Mouse (Mus musculus) thymus, adult 2 months (tissue): ENCODE measurements at regions not wholly inside any gene's neighbourhood (a gene's known extent, or its start where the extent isn't known, plus 50 kb on each side); places are given as distances from the start of the nearest gene placed in this dataset.

Experiments used
- CTCF ChIP-seq: fragments of 200-500 bp; IDR thresholded peaks from 2 replicates; pipeline ENCODE4 v1.5.1; 2012; ENCODE audit warnings: mild to moderate bottlenecking, control low read depth, low read length, moderate library complexity, borderline replicate concordance; ENCODE audit not compliant: control insufficient read depth, poor library complexity, insufficient read depth; ENCODE audit errors: extremely low read depth
- POLR2A ChIP-seq: fragments of 200-500 bp; IDR thresholded peaks from 2 replicates; pipeline ENCODE4 v1.6.1; 2012; ENCODE audit warnings: mild to moderate bottlenecking, low read length, control low read depth, moderate library complexity; ENCODE audit not compliant: control insufficient read depth, poor library complexity, insufficient read depth; ENCODE audit errors: extremely low read depth

DNA sequence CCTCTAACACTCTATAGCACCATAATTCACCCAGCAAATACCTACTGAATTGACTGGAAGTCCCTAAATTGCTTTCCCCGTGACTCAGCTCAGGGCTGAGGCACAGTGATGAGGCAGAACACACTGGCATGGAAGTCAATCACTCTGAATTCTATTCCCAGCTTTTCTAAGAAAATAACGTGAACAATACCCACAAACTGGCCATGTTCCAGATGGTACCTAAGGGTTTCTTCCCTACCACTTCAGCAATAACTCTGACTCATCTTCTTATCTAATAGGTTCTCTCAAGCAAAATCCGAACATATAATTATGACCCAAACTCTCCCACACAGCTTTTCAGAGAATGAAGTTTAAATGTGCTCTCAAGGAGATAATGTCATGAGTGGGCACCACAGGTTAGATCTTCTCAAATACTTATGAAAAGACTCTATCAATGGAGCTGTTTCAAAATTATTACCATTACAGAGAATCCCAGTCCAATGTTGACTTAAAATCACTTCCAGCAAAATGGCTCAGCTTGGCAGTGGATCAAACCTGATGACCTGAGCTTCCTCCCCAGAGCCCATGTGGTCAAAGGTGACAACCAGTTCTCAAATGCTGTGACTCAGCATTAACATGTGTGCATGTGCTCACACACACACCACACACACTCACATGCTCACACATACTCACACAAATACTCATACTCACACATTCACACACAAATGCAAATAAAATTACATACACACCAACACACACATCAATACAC, 137.5 kb upstream of the Peli2 start:
- no peak for TF ChIP-seq CTCF
- no peak for TF ChIP-seq POLR2A
